Mouse (Mus musculus) gastrocnemius, postnatal 14 days (tissue): ENCODE results near the gene Aknad1. TPM values are rescaled to one million over a fixed set of nuclear protein-coding genes. Genes with fewer than 3 reads are reported as not detected.

Experiments used
- DNase-seq: peaks from one replicate; pipeline ENCODE4 v3.0.0; 2021; ENCODE audit warnings: mixed read lengths
- intact Hi-C: fragments of 180-260 bp; cut with DNase I; formaldehyde crosslinking; loops from one replicate; pipeline ENCODE4 v1.15.1; 2025; ENCODE audit warnings: low total_unique reads
- long read RNA-seq, 2 experiments: library from polyadenylated mRNA; stranded (forward); transcript quantifications; one replicate each; pipeline ENCODE4 v2.0.0; 2021
- total RNA-seq, 2 experiments: library from RNA; stranded (reverse); gene quantifications; 2 replicates each; pipeline ENCODE4 v1.2.3; 2021

The Aknad1 gene
- total RNA-seq, result under 1 TPM in 1 of 2 experiments, not detected in 1; 0.12 TPM
- long read RNA-seq, experiment 1, partial matches to known transcripts, result 0 of 1 reads
- long read RNA-seq, experiment 1, other reads (novel, unspliced or antisense), result 1 of 1 reads
- long read RNA-seq, experiment 2, result 0 reads

- intact Hi-C loops, result no loop called here
- DNase-seq, result peak; percentile 31
Measured at GRCm38 (mm10) chr3:108739045-108739708, at the start of gene Aknad1. Gene Aknad1 (plus strand): TSS chr3:108739658.

GRCm38 (mm10) chr3:108689979-108690378, 49.5 kb upstream of the Aknad1 start:
- DNase-seq, result no peak
- intact Hi-C loops, result no loop called here

GRCm38 (mm10) chr3:108694321-108694720, 45.1 kb upstream of the Aknad1 start:
- intact Hi-C loops, result no loop called here
- no peak for DNase-seq

GRCm38 (mm10) chr3:108698662-108699061, 40.8 kb upstream of the Aknad1 start:
- intact Hi-C loops, result no loop called here
- no peak for DNase-seq

GRCm38 (mm10) chr3:108699786-108700185, 39.7 kb upstream of the Aknad1 start:
- intact Hi-C loops, result loop anchor here (5.0 kb wide), 1 partner anchor 73 kb away; no protein-coding TSS in a partner anchor
- DNase-seq, result no peak

GRCm38 (mm10) chr3:108701256-108701655, 38.2 kb upstream of the Aknad1 start:
- intact Hi-C loops, result loop anchor here (5.0 kb wide), 1 partner anchor 71 kb away; no protein-coding TSS in a partner anchor

GRCm38 (mm10) chr3:108702789-108703188, 36.7 kb upstream of the Aknad1 start:
- DNase-seq, result no peak
- intact Hi-C loops, result loop anchor here (5.0 kb wide), 1 partner anchor 70 kb away; no protein-coding TSS in a partner anchor

More at GRCm38 (mm10) chr3:108701256-108701655, 38.2 kb upstream of the Aknad1 start:
- DNase-seq, result no peak

- intact Hi-C loops, result no loop called here
- no peak for DNase-seq
Measured at GRCm38 (mm10) chr3:108711296-108711695, 28.2 kb upstream of the Aknad1 start.

- DNase-seq, result no peak
- intact Hi-C loops, result no loop called here
Measured at GRCm38 (mm10) chr3:108713065-108713675, 26.3 kb upstream of the Aknad1 start.

- intact Hi-C loops, result loop anchor here (5.0 kb wide), 1 partner anchor 57 kb away; no protein-coding TSS in a partner anchor
- no peak for DNase-seq
Measured at GRCm38 (mm10) chr3:108714837-108715236, 24.6 kb upstream of the Aknad1 start.

GRCm38 (mm10) chr3:108717896-108718502, 21.5 kb upstream of the Aknad1 start:
- intact Hi-C loops, result loop anchor here (5.0 kb wide), 1 partner anchor 54 kb away; no protein-coding TSS in a partner anchor
- no peak for DNase-seq

GRCm38 (mm10) chr3:108719357-108719756, 20.1 kb upstream of the Aknad1 start:
- DNase-seq, result no peak
- intact Hi-C loops, result loop anchor here (5.0 kb wide), 1 partner anchor 53 kb away; no protein-coding TSS in a partner anchor

GRCm38 (mm10) chr3:108719761-108720160, 19.7 kb upstream of the Aknad1 start:
- no peak for DNase-seq
- intact Hi-C loops, result loop anchor here (5.0 kb wide), 1 partner anchor 53 kb away; no protein-coding TSS in a partner anchor

- DNase-seq, result peak; percentile 54
Measured at GRCm38 (mm10) chr3:108721076-108721991, 18.1 kb upstream of the Aknad1 start.

GRCm38 (mm10) chr3:108722036-108722872, 17.2 kb upstream of the Aknad1 start, which contains the start of gene Gpsm2:
Gene Gpsm2 (minus strand): TSS chr3:108722309.
- intact Hi-C loops, result no loop called here
- DNase-seq, result peak; percentile 98

More at GRCm38 (mm10) chr3:108721076-108721991, 18.1 kb upstream of the Aknad1 start:
- intact Hi-C loops, result no loop called here

- DNase-seq, result no peak
- intact Hi-C loops, result no loop called here
Measured at GRCm38 (mm10) chr3:108726413-108726812, 13.0 kb upstream of the Aknad1 start.

GRCm38 (mm10) chr3:108727344-108727743, 12.1 kb upstream of the Aknad1 start:
- intact Hi-C loops, result no loop called here
- DNase-seq, result no peak

GRCm38 (mm10) chr3:108727776-108728175, 11.7 kb upstream of the Aknad1 start:
- DNase-seq, result no peak
- intact Hi-C loops, result no loop called here
